Mouse (Mus musculus) bone marrow macrophage, adult 2 months (primary cell): ENCODE data around the gene Sik3. TPM values are rescaled to one million over a fixed set of nuclear protein-coding genes. Genes with fewer than 3 reads are reported as not detected.

Source experiments
- H3K27ac ChIP-seq: 2 replicates; pipeline ENCODE4 v1.5.1; 2012; ENCODE audit warnings: low read depth, low read length; ENCODE audit not compliant: insufficient read depth
- H3K4me1 ChIP-seq: 2 replicates; pipeline ENCODE4 v1.6.1; 2012; ENCODE audit warnings: low read length; ENCODE audit not compliant: control insufficient read depth, insufficient read depth
- H3K4me3 ChIP-seq: 2 replicates; pipeline ENCODE4 v1.5.1; 2012; ENCODE audit warnings: mild to moderate bottlenecking, low read length, moderate library complexity; ENCODE audit not compliant: insufficient read depth
- CTCF ChIP-seq: IDR thresholded peaks from 2 replicates; pipeline ENCODE4 v1.5.1; 2012; ENCODE audit warnings: low read depth, mild to moderate bottlenecking, low read length, moderate library complexity
- POLR2A ChIP-seq: IDR thresholded peaks from 2 replicates; pipeline ENCODE4 v1.6.1; 2012; ENCODE audit warnings: mild to moderate bottlenecking, low read depth, low read length, borderline replicate concordance
- polyA plus RNA-seq: library from polyadenylated mRNA; stranded (reverse); fragments of >200 nt; gene quantifications from 2 replicates; pipeline ENCODE4 v1.2.4, GENCODE M21; 2012; ENCODE audit not compliant: missing spikeins, insufficient read depth, insufficient read length

Gene Sik3
- polyA plus RNA-seq, 1 experiment, result 24.4 TPM

GRCm38 (mm10) chr9:46175300-46175699 lies 162.7 kb downstream of the Sik3 start:
- Histone ChIP-seq H3K4me3 (no peak overlapping the region), H3K27ac (peak overlapping the region; percentile 56), H3K4me1 (peaks cover 52% of the 10 kb centered on the region)
- TF ChIP-seq POLR2A (no peak), CTCF (no peak)

GRCm38 (mm10) chr9:46175938-46176375 lies 163.3 kb downstream of the Sik3 start:
- no peak for TF ChIP-seq CTCF
- TF ChIP-seq POLR2A, result no peak
- H3K4me1 ChIP-seq, result peaks cover 51% of the 10 kb centered on the region
- no peak overlapping the region for H3K4me3 ChIP-seq
- H3K27ac ChIP-seq, result peak overlapping the region; percentile 56

GRCm38 (mm10) chr9:46176613-46177012 lies 164.0 kb downstream of the Sik3 start:
- Histone ChIP-seq H3K4me1 (peaks cover 49% of the 10 kb centered on the region), H3K27ac (peak overlapping the region; percentile 32), H3K4me3 (no peak overlapping the region)
- no peak for TF ChIP-seq POLR2A
- TF ChIP-seq CTCF, result no peak

DNA sequence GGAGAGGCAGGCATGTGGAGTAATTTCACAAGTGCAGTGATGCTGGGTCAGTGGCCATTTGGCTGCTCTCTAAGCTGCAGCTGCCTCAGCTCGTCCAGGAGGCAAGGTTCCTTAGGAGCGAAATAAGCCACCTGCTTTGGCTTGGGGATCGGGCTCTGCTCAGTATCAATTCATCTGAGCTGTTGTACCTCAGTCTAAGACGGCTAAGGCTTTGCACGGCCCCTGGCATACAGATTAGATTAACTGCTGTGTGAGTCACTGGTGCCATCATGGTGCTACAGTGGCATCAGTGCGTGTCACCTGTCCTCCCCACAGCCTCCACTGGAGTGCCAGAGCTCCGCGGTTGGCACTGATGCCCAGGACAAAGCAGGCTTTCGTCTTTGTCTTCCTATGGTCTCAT lies 166.0 kb downstream of the Sik3 start:
- Histone ChIP-seq H3K27ac (no peak overlapping the region), H3K4me3 (no peak overlapping the region), H3K4me1 (peaks cover 32% of the 10 kb centered on the region)
- no peak for TF ChIP-seq POLR2A
- no peak for TF ChIP-seq CTCF

- Histone ChIP-seq H3K4me1 (peaks cover 21% of the 10 kb centered on the region), H3K27ac (no peak overlapping the region), H3K4me3 (no peak overlapping the region)
- TF ChIP-seq CTCF (no peak), POLR2A (no peak)
Measured at GRCm38 (mm10) chr9:46181297-46181696, 168.7 kb downstream of the Sik3 start.

DNA sequence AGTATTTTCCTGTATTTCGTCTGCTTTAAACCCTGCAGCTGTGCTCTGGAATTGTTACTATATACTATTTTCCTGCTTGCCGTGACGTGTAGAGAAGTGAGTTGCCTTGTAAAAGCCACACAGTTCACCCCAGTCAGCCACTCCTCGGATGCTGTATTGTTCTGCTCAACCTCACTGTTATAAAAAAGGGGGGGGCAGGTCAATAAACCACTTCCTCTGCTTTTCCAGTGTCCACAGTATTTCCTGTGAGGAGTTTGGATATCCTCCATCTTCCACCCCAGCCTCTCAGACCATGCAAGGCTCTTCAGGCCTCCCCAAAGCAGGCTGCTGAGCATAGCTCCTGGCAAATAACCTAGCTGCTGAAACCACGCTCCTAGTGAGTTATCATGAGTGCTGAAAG lies 171.9 kb downstream of the Sik3 start:
- H3K4me1 ChIP-seq, result peaks cover 9% of the 10 kb centered on the region; the same call in 1 of the 2 replicates
- H3K4me3 ChIP-seq, result no peak overlapping the region
- no peak for TF ChIP-seq POLR2A
- TF ChIP-seq CTCF, result no peak
- no peak overlapping the region for H3K27ac ChIP-seq

DNA sequence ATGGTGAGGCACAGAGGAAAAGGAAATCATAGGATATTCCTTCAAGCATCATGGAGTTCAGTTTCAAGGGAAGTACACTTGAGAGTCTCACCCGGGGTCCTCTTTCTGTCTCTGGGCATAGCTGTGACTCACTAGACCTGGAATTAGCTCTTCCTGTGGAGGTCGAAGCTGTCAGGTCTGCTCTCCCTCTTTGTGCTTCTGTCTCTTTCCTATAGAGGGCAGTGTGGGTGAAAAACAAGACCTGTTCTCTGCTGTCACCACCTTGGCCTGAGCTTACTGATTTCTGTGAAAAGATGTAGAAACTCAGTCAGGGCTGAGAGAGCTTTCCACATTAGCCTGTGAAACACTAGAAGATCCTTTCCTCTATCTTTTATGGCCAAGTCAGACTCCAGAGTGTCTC lies 172.6 kb downstream of the Sik3 start:
- TF ChIP-seq POLR2A, result no peak
- TF ChIP-seq CTCF, result no peak
- Histone ChIP-seq H3K4me1 (peaks cover 9% of the 10 kb centered on the region; the same call in 1 of the 2 replicates), H3K4me3 (no peak overlapping the region), H3K27ac (no peak overlapping the region)

DNA sequence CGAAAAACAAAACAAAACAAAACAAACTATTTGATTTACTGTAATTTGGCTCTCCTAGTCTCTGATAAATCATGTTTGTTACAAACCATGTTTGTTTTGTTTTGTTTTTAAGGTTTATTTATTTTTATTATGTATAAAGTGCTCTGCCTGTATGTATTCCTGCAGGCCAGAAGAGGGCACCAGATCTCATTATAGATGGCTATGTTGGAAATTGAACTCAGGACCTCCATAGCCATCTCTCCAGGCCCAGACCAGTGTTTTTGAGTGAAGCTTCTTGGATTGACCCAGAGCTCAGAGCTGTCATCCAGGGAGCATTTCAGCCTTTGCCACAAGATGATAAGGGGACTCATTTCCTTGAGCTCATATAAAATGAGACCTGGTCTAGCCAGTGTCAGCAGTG lies 173.8 kb downstream of the Sik3 start:
- Histone ChIP-seq H3K4me3 (no peak overlapping the region), H3K4me1 (peaks cover 9% of the 10 kb centered on the region; the same call in 1 of the 2 replicates), H3K27ac (no peak overlapping the region)
- TF ChIP-seq CTCF (no peak), POLR2A (no peak)

GRCm38 (mm10) chr9:46188370-46188769 lies 175.8 kb downstream of the Sik3 start:
- peaks cover 13% of the 10 kb centered on the region for H3K4me1 ChIP-seq
- TF ChIP-seq CTCF, result no peak
- TF ChIP-seq POLR2A, result no peak
- no peak overlapping the region for H3K27ac ChIP-seq

GRCm38 (mm10) chr9:46188956-46189355 lies 176.3 kb downstream of the Sik3 start:
- TF ChIP-seq CTCF, result no peak
- no peak for TF ChIP-seq POLR2A
- peaks cover 13% of the 10 kb centered on the region for H3K4me1 ChIP-seq
- no peak overlapping the region for H3K27ac ChIP-seq
- no peak overlapping the region for H3K4me3 ChIP-seq

More at GRCm38 (mm10) chr9:46188370-46188769, 175.8 kb downstream of the Sik3 start:
- no peak overlapping the region for H3K4me3 ChIP-seq

DNA sequence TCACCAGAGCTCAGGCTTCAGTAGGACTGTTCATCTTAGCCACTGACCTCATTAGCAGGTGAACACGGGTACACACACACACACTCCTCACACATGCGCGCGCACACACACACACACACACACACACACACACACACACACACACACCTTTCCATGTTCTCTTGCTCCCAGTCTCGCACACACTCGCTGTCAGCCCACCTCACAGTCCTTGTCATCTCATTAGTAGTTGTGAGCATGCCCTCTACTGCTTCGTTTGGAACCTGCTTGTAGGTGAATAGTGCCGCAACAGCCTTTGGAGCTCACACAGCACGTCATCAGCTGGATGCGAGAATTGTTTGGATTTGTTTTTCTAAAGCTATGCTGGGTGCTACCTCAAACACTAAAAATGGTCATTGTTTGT lies 176.8 kb downstream of the Sik3 start:
- TF ChIP-seq CTCF (no peak), POLR2A (no peak)
- peaks cover 12% of the 10 kb centered on the region for H3K4me1 ChIP-seq
- H3K27ac ChIP-seq, result no peak overlapping the region
- H3K4me3 ChIP-seq, result no peak overlapping the region

DNA sequence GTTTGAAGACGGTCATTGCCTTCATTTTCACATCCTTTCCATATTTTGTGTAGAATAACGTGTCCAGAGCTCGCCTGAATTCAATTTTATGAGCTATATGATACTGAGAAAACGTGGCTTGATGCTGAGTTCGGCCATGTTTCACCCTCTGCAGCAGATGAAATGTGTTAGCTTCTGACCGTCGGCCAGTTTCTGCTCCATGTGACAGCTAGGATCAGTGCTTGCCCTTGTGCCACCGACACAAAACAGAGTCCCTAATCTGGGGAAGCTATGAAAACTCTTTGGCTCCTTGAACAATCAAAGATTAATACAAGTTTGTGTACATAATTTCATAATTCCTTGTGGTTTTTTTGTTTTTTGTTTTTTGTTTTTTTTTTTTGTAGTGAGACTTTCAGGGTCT lies 178.6 kb downstream of the Sik3 start:
- H3K4me3 ChIP-seq, result no peak overlapping the region
- TF ChIP-seq CTCF (no peak), POLR2A (no peak)
- peaks cover 5% of the 10 kb centered on the region for H3K4me1 ChIP-seq
- no peak overlapping the region for H3K27ac ChIP-seq
